Mouse (Mus musculus): ENCODE data around the gene Gm49387.

Gene Gm49387

GRCm38 (mm10) chr14:31572561-31573175 lies 68.0 kb downstream of the Gm49387 start:
- peak in 1 of 2 experiments; percentile 38 for DNase-seq

GRCm38 (mm10) chr14:31571419-31571818 lies 69.3 kb downstream of the Gm49387 start:
- peak in 1 of 2 experiments; percentile 12 for DNase-seq

- DNase-seq: no peak
Observed at GRCm38 (mm10) chr14:31570131-31570951, 70.3 kb downstream of the Gm49387 start.

DNA sequence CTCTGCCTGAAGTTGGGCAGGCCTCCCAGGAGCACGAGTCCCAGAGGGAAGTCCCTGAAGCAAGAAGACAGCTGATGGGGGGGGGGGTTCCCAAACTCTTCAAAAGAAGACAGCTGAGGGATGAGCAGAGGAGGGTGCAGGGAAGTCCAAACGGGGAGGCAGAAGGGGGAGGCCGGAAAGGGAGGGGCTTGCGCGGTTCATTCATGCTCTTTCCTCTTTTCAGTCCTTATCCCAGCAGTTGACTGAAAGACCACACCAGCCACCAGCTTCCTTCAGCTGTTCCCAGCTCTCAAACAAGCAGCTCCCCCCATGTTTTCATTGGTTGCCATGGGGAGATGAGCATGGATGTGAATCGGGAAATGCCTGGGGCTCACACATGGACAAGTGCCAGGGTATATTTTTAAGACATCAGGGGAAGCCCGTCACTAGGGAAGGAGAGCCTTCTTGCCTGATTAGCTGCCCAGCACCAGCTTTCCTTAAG lies 71.5 kb downstream of the Gm49387 start:
- peak; percentile 55 to 78 for DNase-seq

DNA sequence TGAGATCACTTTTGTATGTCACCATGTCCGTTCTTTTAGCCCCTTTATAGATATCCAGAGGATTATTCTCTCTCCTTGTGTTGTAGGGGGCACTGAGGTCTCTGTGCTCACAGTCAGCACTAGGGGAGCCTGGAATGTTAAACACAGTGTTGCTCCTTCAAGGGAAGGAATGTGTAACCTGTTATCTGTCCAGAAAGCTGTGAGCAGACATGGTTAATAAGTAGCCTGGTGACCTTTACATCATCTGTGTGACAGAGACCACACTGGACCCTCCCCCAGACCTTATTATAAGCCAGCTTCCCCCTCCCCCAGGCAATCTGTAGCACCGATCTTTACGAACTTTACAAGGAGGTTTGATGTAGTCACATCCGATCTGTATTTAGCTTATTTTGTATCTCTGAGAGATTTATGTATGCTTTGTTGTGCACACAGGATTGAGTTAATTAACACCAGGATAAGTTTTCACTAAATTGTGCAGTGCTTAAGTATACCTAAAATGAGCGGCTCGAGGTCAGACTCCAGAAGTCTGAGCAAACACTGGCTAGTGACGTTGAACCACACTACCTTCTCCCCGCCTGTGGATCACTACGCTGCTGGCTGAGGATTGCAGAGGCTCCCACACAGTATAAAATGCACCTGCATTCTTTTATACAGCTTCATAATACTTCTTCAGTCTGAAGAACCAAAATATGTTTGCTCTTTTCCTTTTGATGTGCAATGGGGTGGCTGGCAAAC lies 75.0 kb downstream of the Gm49387 start:
- DNase-seq: no peak

- peak; percentile 77 to 92 for DNase-seq
Observed at GRCm38 (mm10) chr14:31564452-31565179, 76.1 kb downstream of the Gm49387 start.

DNA sequence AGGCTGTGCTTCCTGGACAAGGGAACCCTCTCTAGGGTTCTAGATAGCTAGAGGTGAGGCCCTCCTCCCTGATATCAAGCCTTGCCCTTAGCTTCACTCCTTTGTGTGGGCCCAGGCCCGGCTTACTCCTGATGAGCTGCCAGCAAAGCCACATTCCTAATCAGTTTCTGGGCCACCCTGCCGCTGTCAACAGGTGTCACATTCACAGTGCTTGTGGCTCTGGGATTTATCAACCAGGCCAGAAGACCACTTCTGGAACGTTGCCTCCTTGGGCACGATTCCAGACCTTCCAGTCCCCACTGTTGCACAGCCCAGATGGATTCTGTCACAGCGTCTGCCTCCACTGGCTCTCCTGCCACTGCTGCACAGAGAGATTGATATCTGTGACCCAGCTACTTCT lies 79.8 kb downstream of the Gm49387 start:
- DNase-seq: peak; percentile 62 to 88

DNA sequence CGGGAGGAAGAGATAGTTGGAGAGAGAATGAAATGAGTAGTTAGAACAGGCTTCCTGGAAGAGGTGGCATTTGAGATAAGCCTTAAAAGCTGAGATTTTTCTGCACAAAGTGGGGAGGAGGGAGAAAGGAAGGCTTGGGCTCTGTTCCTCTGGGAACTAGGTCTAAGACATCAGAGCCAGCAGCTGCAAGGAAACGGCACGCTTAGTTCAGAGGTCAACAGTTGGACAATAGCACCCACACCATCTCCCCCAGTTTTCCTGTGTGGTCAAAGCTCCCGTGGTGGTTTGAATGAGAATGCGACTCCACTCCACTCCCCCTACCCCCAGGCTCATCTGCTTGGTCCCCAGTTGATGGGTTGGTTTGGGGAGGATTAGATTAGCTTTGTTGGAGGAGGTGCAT lies 81.5 kb downstream of the Gm49387 start:
- DNase-seq: peak; percentile 59 to 82

- peak in 1 of 2 experiments; percentile 34 for DNase-seq
Observed at GRCm38 (mm10) chr14:31557784-31558183, 82.9 kb downstream of the Gm49387 start.

GRCm38 (mm10) chr14:31557273-31557672 lies 83.4 kb downstream of the Gm49387 start:
- DNase-seq: peak in 1 of 2 experiments; percentile 20

DNA sequence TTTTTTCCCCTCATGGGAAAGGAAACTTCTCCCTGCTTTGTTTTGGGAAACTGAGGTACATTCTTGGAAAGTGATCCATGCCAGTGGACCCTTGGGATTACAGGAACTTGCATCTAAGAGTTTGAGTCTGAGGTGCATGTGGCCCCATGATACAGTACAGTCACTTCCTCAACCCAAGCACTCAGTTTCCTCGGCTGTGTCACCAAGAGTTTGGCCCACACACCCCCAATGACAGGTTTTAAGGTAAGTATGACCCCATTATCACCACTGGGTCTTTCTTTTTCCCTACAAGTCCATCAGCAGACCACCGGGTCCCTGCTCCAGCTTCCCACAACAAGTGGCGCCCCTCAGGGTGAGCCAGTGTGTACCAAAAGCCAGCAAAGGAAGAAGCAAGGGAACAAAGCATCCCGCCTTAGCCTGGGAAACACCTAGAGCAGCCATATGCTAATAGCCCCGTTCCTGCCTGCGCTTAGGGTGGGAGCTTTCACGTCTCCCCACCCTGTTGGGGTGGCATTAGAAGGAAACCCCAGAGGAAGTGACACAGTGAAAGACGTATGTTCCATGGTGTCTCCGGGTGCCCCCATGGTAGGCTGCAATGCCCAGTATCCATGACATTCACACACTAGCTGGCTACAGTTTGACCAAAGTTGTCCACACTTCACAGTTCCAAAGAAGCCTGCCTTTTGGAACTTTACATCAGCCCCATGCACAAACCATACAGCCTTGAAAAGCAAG lies 84.0 kb downstream of the Gm49387 start:
- peak in 1 of 2 experiments; percentile 15 for DNase-seq

DNA sequence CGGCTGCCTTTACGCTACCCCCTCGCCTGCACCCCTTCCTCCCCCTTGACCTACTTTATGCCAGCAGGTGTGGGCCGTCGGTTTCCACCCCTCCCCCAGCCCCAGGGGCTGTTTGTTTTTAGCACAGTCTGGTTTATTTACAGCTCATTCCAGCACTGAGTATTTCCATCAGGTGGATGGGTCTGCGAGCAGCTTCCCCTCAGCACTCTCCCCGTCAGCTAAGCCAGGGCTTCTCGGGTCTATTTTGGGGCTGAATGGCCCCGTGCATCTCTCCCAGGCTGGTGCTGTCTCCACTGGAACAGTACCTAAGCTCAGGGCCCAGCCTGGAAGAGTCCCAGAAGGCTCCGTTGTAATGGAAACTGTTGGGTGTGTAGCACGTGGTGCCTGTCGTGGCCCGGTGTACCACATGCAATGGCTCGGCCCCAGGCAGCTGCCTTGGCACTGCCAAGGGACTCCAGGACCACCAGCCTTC lies 84.7 kb downstream of the Gm49387 start:
- DNase-seq: peak; percentile 22 to 61

GRCm38 (mm10) chr14:31555021-31555420 lies 85.7 kb downstream of the Gm49387 start:
- no peak for DNase-seq

GRCm38 (mm10) chr14:31543885-31544442 lies 96.7 kb downstream of the Gm49387 start:
- no peak for DNase-seq

- DNase-seq: peak; percentile 30 to 71
Observed at GRCm38 (mm10) chr14:31537298-31537697, 103.4 kb downstream of the Gm49387 start.

DNA sequence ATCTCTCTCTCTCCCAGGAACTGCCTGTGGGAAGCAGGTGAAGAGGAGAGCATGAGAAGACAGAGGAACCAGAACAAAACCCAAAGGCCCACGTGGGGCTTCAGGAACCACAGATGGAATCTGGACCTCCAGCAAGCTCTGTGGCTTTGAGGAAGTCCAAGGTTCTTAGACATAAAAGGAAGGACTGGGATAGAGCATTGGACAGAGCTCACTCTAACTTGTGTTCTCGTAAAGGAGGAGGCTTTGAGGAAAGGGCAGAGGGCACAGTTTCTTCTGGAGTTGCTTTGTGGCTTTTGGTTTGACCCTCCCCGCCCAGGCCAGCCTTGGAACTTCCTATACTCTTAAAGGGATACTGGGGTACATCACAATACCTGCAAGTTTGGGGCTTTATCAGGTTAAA lies 108.0 kb downstream of the Gm49387 start:
- DNase-seq: no peak

DNA sequence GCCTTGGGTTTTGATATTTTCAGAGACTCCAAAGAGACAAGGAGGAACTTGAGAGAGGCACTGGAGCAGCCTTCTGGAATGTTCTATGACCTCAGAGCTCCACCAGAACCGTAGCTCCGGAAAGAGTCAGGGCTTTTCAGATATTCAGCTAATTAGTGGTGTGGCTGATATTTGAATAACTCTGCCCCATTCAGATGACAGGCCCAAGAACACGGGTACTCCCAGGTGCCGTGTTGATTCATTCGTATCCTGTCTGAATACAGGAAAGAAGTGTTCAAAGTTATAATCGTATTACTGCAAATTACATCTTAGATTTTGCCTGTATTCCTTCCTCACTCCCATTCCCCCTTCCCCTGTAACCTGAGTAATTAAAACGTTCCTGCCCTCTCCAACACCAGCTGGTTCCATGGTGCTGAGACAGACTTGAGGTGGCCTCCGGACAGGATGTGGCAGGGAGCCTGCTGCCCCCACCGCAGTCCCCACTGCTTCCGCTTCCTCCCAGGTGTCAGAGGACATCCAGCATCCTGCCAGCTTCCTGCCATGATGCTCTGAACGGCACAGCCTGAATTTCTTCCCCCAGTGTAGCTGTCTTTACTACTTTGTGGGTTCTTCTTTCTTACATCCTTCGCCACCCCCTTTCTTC lies 109.1 kb downstream of the Gm49387 start:
- peak; percentile 51 to 72 for DNase-seq

GRCm38 (mm10) chr14:31530847-31531246 lies 109.8 kb downstream of the Gm49387 start:
- DNase-seq: no peak

- no peak for DNase-seq
Observed at GRCm38 (mm10) chr14:31525040-31525810, 115.5 kb downstream of the Gm49387 start.

DNA sequence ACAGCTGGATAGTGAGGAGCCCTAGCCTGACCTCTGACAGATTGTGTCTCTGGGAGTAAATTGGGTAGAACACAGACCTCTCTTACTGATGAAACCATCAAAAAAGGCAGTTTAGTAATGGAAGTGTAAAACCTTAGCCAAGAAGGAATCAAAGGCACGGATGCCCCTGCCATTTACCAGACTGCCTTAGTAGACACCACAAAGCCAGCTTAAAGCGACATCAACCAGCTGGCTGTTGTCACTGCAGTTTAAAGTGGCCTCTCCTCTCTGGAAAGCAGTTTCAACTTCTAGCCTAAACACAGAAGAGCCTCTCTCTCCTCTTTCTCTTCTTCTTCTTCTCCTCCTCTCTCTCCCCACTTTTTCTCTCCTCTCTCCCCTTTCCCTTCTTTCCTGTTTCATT lies 119.4 kb downstream of the Gm49387 start:
- DNase-seq: no peak

All from lung, postnatal 4 days (tissue).